Mouse (Mus musculus) heart, postnatal 36 days (tissue): ENCODE measurements at regions not wholly inside any gene's neighbourhood (a gene's known extent, or its start where the extent isn't known, plus 50 kb on each side); places are given as distances from the start of the nearest gene placed in this dataset.
A peak's percentile ranks its signal among the peaks of the same experiment; 100 is the strongest.

ENCODE experiments used
- DNase-seq, 2 experiments: peaks; one replicate each; pipeline ENCODE4 v3.0.0; 2021 to 2022
- intact Hi-C: fragments of 180-260 bp; cut with DNase I; formaldehyde crosslinking; loops from one replicate; pipeline ENCODE4 v1.15.1; 2025

- intact Hi-C loops = no loop called here
- DNase-seq = no peak
These were observed 130.4 kb upstream of the Cxadr start for GRCm38 (mm10) chr16:78170627-78171605.

- intact Hi-C loops = loop anchor here (2.0 to 10.0 kb wide), 6 partner anchors 422 to 1030 kb away; no protein-coding TSS in a partner anchor
These were observed 144.4 kb upstream of the Cxadr start for GRCm38 (mm10) chr16:78156876-78157232.

GRCm38 (mm10) chr16:78156138-78156875 lies 145.0 kb upstream of the Cxadr start:
- intact Hi-C loops = loop anchor here (2.0 to 10.0 kb wide), 6 partner anchors 422 to 1029 kb away; no protein-coding TSS in a partner anchor
- peak; percentile 11 to 14 for DNase-seq

More at GRCm38 (mm10) chr16:78156876-78157232, 144.4 kb upstream of the Cxadr start:
- DNase-seq = no peak

- no peak for DNase-seq
- intact Hi-C loops = loop anchor here (10.0 kb wide), 2 partner anchors 419 to 609 kb away; no protein-coding TSS in a partner anchor
These were observed 147.2 kb upstream of the Cxadr start for GRCm38 (mm10) chr16:78153899-78154605.

- DNase-seq = no peak
- intact Hi-C loops = no loop called here
These were observed 157.1 kb upstream of the Cxadr start for GRCm38 (mm10) chr16:78144146-78144545.

GRCm38 (mm10) chr16:78135501-78135900 lies 165.8 kb upstream of the Cxadr start:
- intact Hi-C loops = no loop called here
- no peak for DNase-seq

- DNase-seq = no peak
- intact Hi-C loops = no loop called here
These were observed 166.8 kb upstream of the Cxadr start for GRCm38 (mm10) chr16:78134531-78134930.

GRCm38 (mm10) chr16:78121668-78122067 lies 179.6 kb upstream of the Cxadr start:
- no peak for DNase-seq
- intact Hi-C loops = no loop called here

GRCm38 (mm10) chr16:78120346-78120899 lies 180.9 kb upstream of the Cxadr start:
- intact Hi-C loops = no loop called here
- DNase-seq = no peak

GRCm38 (mm10) chr16:78104246-78104645 lies 197.0 kb upstream of the Cxadr start:
- DNase-seq = no peak
- intact Hi-C loops = no loop called here

- intact Hi-C loops = no loop called here
- peak in 1 of 2 experiments; percentile 14 for DNase-seq
These were observed 199.6 kb upstream of the Cxadr start for GRCm38 (mm10) chr16:78101415-78102326.

GRCm38 (mm10) chr16:78099842-78100241 lies 201.4 kb upstream of the Cxadr start:
- DNase-seq = no peak

GRCm38 (mm10) chr16:78099114-78099513 lies 202.2 kb upstream of the Cxadr start:
- intact Hi-C loops = no loop called here
- no peak for DNase-seq

More at GRCm38 (mm10) chr16:78099842-78100241, 201.4 kb upstream of the Cxadr start:
- intact Hi-C loops = no loop called here

- no peak for DNase-seq
- intact Hi-C loops = no loop called here
These were observed 202.7 kb upstream of the Cxadr start for GRCm38 (mm10) chr16:78098555-78098954.

GRCm38 (mm10) chr16:78096571-78096970 lies 204.7 kb upstream of the Cxadr start:
- intact Hi-C loops = no loop called here
- no peak for DNase-seq

- no peak for DNase-seq
- intact Hi-C loops = no loop called here
These were observed 211.1 kb upstream of the Cxadr start for GRCm38 (mm10) chr16:78090155-78090554.

GRCm38 (mm10) chr16:78067532-78068118 lies 233.7 kb upstream of the Cxadr start:
- DNase-seq = no peak
- intact Hi-C loops = no loop called here

- DNase-seq = no peak
- intact Hi-C loops = no loop called here
These were observed 240.8 kb upstream of the Cxadr start for GRCm38 (mm10) chr16:78060516-78060915.

- DNase-seq = no peak
- intact Hi-C loops = no loop called here
These were observed 243.7 kb upstream of the Cxadr start for GRCm38 (mm10) chr16:78057549-78057948.
